Mouse (Mus musculus): ENCODE measurements around the gene Gpr82. TPM values are rescaled to one million over a fixed set of nuclear protein-coding genes. Genes with fewer than 3 reads are reported as not detected.

The Gpr82 gene
- polyA plus RNA-seq, 1 experiment from 2014 or later, result 0.06 TPM

DNA sequence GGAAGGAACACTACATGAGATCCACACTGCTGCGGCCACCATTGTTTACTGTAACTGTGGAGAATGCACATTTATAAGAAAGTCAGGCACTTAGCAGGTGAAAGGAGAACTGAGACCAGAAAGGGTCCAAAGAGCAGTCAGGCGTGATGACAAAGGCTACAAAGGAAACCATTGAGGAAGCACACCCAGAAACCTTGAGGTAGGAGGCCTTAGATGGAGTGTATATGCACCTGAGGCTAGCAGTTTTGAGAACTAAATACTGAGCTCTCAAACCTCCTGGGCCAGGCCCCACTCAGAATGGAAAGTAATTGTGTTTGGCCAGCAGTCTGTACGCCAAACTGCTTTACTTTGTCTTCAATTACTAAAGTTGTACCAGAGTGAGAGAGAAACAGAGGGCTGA lies 9.2 kb downstream of the Gpr82 start:
- Histone ChIP-seq H3K27ac (ENCODE audit: low read depth, low read length) (no peak overlapping the region), H3K4me3 (ENCODE audit: low read depth, low read length) (no peak overlapping the region), H3K9me3 (replicated peaks; ENCODE audit: control insufficient read depth, low read length) (no peaks in the 10 kb centered on the region), H3K4me2 (no peak overlapping the region), H3K9ac (ENCODE audit: low read depth, low read length) (no peak overlapping the region), H3K27me3 (ENCODE audit: control insufficient read depth, insufficient read depth, low read length) (no peaks in the 10 kb centered on the region), H3K4me1 (ENCODE audit: control insufficient read depth, insufficient read depth, low read length) (no peaks in the 10 kb centered on the region), H3K36me3 (ENCODE audit: control insufficient read depth, insufficient read depth, low read length) (no peaks in the 10 kb centered on the region)
- 82% methylated on average over 3 of the region's 3 CpGs for WGBS (ENCODE audit: insufficient replicate concordance)
- no peak for ATAC-seq (replicated peaks; ENCODE audit: insufficient number of reproducible peaks, low FRiP score, low TSS enrichment)

DNA sequence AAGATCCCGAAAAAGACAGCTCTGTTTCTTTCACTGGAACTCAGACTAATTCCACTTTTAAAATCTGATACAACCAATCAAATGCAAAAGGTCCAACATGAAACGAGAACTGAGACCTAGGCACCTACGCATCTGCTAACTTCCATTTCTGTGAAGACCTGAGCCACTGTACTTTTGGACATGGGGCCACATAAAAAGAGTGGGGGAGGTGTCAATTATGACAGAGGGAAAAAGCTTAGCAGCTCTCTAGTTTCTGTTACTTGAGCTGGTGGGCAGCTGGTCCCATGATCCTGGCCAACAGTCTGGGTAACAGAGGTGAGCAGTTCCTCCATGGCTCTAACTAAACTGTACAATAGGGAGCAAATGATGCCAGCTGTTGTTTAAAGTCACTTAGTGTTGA lies 11.8 kb downstream of the Gpr82 start:
- WGBS (ENCODE audit: insufficient replicate concordance), result 74% methylated on average over 3 of the region's 3 CpGs
- no peaks in the 10 kb centered on the region for H3K36me3 ChIP-seq (ENCODE audit: control insufficient read depth, insufficient read depth, low read length)
- H3K27ac ChIP-seq (ENCODE audit: low read depth, low read length), result no peak overlapping the region
- ATAC-seq (replicated peaks; ENCODE audit: insufficient number of reproducible peaks, low FRiP score, low TSS enrichment), result no peak
- H3K27me3 ChIP-seq (ENCODE audit: control insufficient read depth, insufficient read depth, low read length), result no peaks in the 10 kb centered on the region
- no peaks in the 10 kb centered on the region for H3K9me3 ChIP-seq (replicated peaks; ENCODE audit: control insufficient read depth, low read length)
- no peak overlapping the region for H3K4me2 ChIP-seq
- no peaks in the 10 kb centered on the region for H3K4me1 ChIP-seq (ENCODE audit: control insufficient read depth, insufficient read depth, low read length)
- no peak overlapping the region for H3K9ac ChIP-seq (ENCODE audit: low read depth, low read length)
- no peak overlapping the region for H3K4me3 ChIP-seq (ENCODE audit: low read depth, low read length)

DNA sequence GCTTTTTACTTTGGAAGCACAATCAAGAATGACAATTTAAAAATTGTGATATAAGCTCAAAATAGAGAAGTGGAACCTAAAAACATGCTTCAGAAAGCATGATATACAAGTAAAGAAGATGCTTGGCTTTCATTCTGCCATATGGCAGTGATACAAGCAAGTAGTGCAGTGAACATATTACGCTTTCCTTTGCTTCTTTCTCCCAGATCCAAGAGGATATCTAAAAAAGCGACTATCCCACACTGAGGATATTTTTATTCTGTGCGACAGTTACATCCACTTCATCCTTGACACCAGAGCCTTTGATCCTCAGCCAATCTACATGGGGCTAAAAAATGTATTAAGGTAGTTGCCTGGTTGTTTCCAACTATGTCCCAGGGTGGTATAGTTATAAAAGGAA lies 20.6 kb downstream of the Gpr82 start:
- H3K4me1 ChIP-seq (ENCODE audit: control insufficient read depth, insufficient read depth, low read length), result no peaks in the 10 kb centered on the region
- 74% methylated on average over 3 of the region's 3 CpGs for WGBS (ENCODE audit: insufficient replicate concordance)
- H3K9me3 ChIP-seq (replicated peaks; ENCODE audit: control insufficient read depth, low read length), result no peaks in the 10 kb centered on the region
- no peak overlapping the region for H3K4me2 ChIP-seq
- H3K27ac ChIP-seq (ENCODE audit: low read depth, low read length), result no peak overlapping the region
- H3K36me3 ChIP-seq (ENCODE audit: control insufficient read depth, insufficient read depth, low read length), result no peaks in the 10 kb centered on the region
- H3K4me3 ChIP-seq (ENCODE audit: low read depth, low read length), result no peak overlapping the region
- no peak for ATAC-seq (replicated peaks; ENCODE audit: insufficient number of reproducible peaks, low FRiP score, low TSS enrichment)
- H3K27me3 ChIP-seq (ENCODE audit: control insufficient read depth, insufficient read depth, low read length), result no peaks in the 10 kb centered on the region
- no peak overlapping the region for H3K9ac ChIP-seq (ENCODE audit: low read depth, low read length)

DNA sequence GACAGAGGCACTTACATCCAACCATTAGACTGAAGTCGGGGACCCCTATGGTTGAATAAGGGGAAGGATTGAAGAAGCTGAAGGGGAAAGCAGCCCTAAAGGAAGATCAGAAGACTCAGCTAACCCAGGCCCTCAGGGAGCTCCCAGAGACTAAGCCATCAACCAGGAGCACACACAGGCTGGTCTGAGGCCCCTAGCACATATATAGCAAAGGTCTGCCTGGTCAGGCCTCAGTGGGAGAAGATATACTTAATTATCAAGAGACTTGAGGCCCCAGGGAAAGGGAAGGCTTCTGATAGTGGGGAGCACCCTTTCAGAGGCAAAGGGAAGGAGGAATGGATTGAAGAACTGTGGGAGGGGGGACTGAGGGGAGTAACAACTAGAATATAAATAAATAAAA lies 25.4 kb downstream of the Gpr82 start:
- H3K4me2 ChIP-seq, result no peak overlapping the region
- no peak for ATAC-seq (replicated peaks; ENCODE audit: insufficient number of reproducible peaks, low FRiP score, low TSS enrichment)

GRCm38 (mm10) chrX:13688356-13688755 lies 27.2 kb downstream of the Gpr82 start:
- WGBS (ENCODE audit: insufficient replicate concordance), result 84% methylated on average over 2 of the region's 2 CpGs

More for the DNA sequence above, 25.4 kb downstream of the Gpr82 start:
- no peak overlapping the region for H3K9ac ChIP-seq (ENCODE audit: low read depth, low read length)
- H3K27me3 ChIP-seq (ENCODE audit: control insufficient read depth, insufficient read depth, low read length), result no peaks in the 10 kb centered on the region
- H3K36me3 ChIP-seq (ENCODE audit: control insufficient read depth, insufficient read depth, low read length), result no peaks in the 10 kb centered on the region
- H3K27ac ChIP-seq (ENCODE audit: low read depth, low read length), result no peak overlapping the region
- no peaks in the 10 kb centered on the region for H3K4me1 ChIP-seq (ENCODE audit: control insufficient read depth, insufficient read depth, low read length)
- H3K9me3 ChIP-seq (replicated peaks; ENCODE audit: control insufficient read depth, low read length), result no peaks in the 10 kb centered on the region
- H3K4me3 ChIP-seq (ENCODE audit: low read depth, low read length), result no peak overlapping the region
- 76% methylated on average over 1 of the region's 1 CpGs for WGBS (ENCODE audit: insufficient replicate concordance)

GRCm38 (mm10) chrX:13691865-13692264 lies 30.7 kb downstream of the Gpr82 start:
- Histone ChIP-seq H3K4me1 (ENCODE audit: control insufficient read depth, insufficient read depth, low read length) (no peaks in the 10 kb centered on the region), H3K36me3 (ENCODE audit: control insufficient read depth, insufficient read depth, low read length) (no peaks in the 10 kb centered on the region), H3K4me2 (no peak overlapping the region), H3K9me3 (replicated peaks; ENCODE audit: control insufficient read depth, low read length) (no peaks in the 10 kb centered on the region), H3K27ac (ENCODE audit: low read depth, low read length) (no peak overlapping the region), H3K27me3 (ENCODE audit: control insufficient read depth, insufficient read depth, low read length) (no peaks in the 10 kb centered on the region), H3K9ac (ENCODE audit: low read depth, low read length) (no peak overlapping the region), H3K4me3 (ENCODE audit: low read depth, low read length) (no peak overlapping the region)
- no peak for ATAC-seq (replicated peaks; ENCODE audit: insufficient number of reproducible peaks, low FRiP score, low TSS enrichment)
- WGBS (ENCODE audit: insufficient replicate concordance), result 76% methylated on average over 4 of the region's 4 CpGs

More at GRCm38 (mm10) chrX:13688356-13688755, 27.2 kb downstream of the Gpr82 start:
- Histone ChIP-seq H3K4me3 (ENCODE audit: low read depth, low read length) (no peak overlapping the region), H3K27me3 (ENCODE audit: control insufficient read depth, insufficient read depth, low read length) (no peaks in the 10 kb centered on the region), H3K9me3 (replicated peaks; ENCODE audit: control insufficient read depth, low read length) (no peaks in the 10 kb centered on the region), H3K9ac (ENCODE audit: low read depth, low read length) (no peak overlapping the region), H3K4me2 (no peak overlapping the region), H3K4me1 (ENCODE audit: control insufficient read depth, insufficient read depth, low read length) (no peaks in the 10 kb centered on the region), H3K27ac (ENCODE audit: low read depth, low read length) (no peak overlapping the region), H3K36me3 (ENCODE audit: control insufficient read depth, insufficient read depth, low read length) (no peaks in the 10 kb centered on the region)
- no peak for ATAC-seq (replicated peaks; ENCODE audit: insufficient number of reproducible peaks, low FRiP score, low TSS enrichment)

DNA sequence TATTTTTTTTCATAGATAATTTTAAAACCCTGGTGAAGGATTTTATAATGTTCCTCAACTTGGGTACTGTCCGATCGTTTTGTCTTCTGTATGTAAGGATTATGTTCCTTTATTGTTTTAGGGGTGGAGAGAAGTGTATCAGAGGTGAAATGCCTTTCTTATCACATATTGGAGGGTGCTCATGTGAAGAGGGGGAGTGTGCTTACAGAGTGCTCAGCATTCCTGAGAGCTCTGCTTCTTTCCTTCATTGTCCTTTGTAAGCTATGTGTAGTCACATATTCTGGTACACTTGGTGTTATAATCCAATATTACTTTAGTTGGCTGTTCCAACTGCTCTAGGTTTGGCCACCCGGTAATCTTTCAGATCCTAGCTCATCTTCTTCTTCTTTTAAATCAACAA lies 39.5 kb downstream of the Gpr82 start:
- Histone ChIP-seq H3K27ac (ENCODE audit: low read depth, low read length) (no peak overlapping the region), H3K4me1 (ENCODE audit: control insufficient read depth, insufficient read depth, low read length) (no peaks in the 10 kb centered on the region), H3K27me3 (ENCODE audit: control insufficient read depth, insufficient read depth, low read length) (no peaks in the 10 kb centered on the region), H3K9me3 (replicated peaks; ENCODE audit: control insufficient read depth, low read length) (no peaks in the 10 kb centered on the region), H3K4me3 (ENCODE audit: low read depth, low read length) (no peak overlapping the region), H3K4me2 (no peak overlapping the region), H3K36me3 (ENCODE audit: control insufficient read depth, insufficient read depth, low read length) (no peaks in the 10 kb centered on the region), H3K9ac (ENCODE audit: low read depth, low read length) (no peak overlapping the region)
- WGBS (ENCODE audit: insufficient replicate concordance), result 63% methylated on average over 3 of the region's 3 CpGs
- no peak for ATAC-seq (replicated peaks; ENCODE audit: insufficient number of reproducible peaks, low FRiP score, low TSS enrichment)

- 52% methylated on average over 2 of the region's 2 CpGs for WGBS (ENCODE audit: insufficient replicate concordance)
- H3K9me3 ChIP-seq (replicated peaks; ENCODE audit: control insufficient read depth, low read length), result no peaks in the 10 kb centered on the region
- H3K9ac ChIP-seq (ENCODE audit: low read depth, low read length), result no peak overlapping the region
- no peaks in the 10 kb centered on the region for H3K27me3 ChIP-seq (ENCODE audit: control insufficient read depth, insufficient read depth, low read length)
- no peaks in the 10 kb centered on the region for H3K4me1 ChIP-seq (ENCODE audit: control insufficient read depth, insufficient read depth, low read length)
- no peak for ATAC-seq (replicated peaks; ENCODE audit: insufficient number of reproducible peaks, low FRiP score, low TSS enrichment)
- H3K36me3 ChIP-seq (ENCODE audit: control insufficient read depth, insufficient read depth, low read length), result no peaks in the 10 kb centered on the region
- H3K4me2 ChIP-seq, result no peak overlapping the region
- no peak overlapping the region for H3K4me3 ChIP-seq (ENCODE audit: low read depth, low read length)
- H3K27ac ChIP-seq (ENCODE audit: low read depth, low read length), result no peak overlapping the region
These were observed 43.9 kb downstream of the Gpr82 start for GRCm38 (mm10) chrX:13705051-13705450.

GRCm38 (mm10) chrX:13710174-13710573 lies 49.0 kb downstream of the Gpr82 start:
- H3K27ac ChIP-seq (ENCODE audit: low read depth, low read length), result no peak overlapping the region
- no peak overlapping the region for H3K4me2 ChIP-seq
- no peak overlapping the region for H3K4me3 ChIP-seq (ENCODE audit: low read depth, low read length)
- no peaks in the 10 kb centered on the region for H3K9me3 ChIP-seq (replicated peaks; ENCODE audit: control insufficient read depth, low read length)
- H3K4me1 ChIP-seq (ENCODE audit: control insufficient read depth, insufficient read depth, low read length), result no peaks in the 10 kb centered on the region
- no peaks in the 10 kb centered on the region for H3K27me3 ChIP-seq (ENCODE audit: control insufficient read depth, insufficient read depth, low read length)
- WGBS (ENCODE audit: insufficient replicate concordance), result 54% methylated on average over 2 of the region's 2 CpGs
- H3K9ac ChIP-seq (ENCODE audit: low read depth, low read length), result no peak overlapping the region
- ATAC-seq (replicated peaks; ENCODE audit: insufficient number of reproducible peaks, low FRiP score, low TSS enrichment), result no peak
- H3K36me3 ChIP-seq (ENCODE audit: control insufficient read depth, insufficient read depth, low read length), result no peaks in the 10 kb centered on the region
